Mouse (Mus musculus) cerebellum, postnatal 4 days (tissue): ENCODE measurements around the gene Clec1b.
A peak's percentile ranks its signal among the peaks of the same experiment; 100 is the strongest.

Experiments used
- DNase-seq, 2 experiments: peaks; one replicate each; pipeline ENCODE4 v3.0.0; 2022; ENCODE audit warnings: low spot score in 2 of 2, mixed read lengths in 1 of 2

The Clec1b gene

DNA sequence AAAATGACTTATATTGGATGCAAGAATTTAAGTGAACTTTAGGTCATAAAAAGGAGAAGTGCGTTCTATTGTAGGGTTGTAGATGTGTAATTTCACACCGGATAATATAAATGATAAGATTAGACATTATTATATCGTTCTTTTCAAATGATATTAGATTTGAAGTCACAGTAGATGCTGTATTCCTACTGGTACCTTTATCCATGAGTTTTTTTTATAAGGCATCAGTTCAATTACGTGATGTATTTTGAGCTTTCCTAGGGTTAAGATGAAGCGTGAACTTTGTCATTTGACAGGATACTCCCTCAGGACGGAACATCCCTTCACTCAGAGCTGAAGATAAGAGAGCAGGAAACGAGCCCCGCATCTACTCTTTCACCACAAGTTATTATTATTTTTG lies at the start of gene Clec1b:
Gene Clec1b, plus strand, starts transcription at position 301 of the 400 bp plus-strand sequence.
- DNase-seq: no peak

DNA sequence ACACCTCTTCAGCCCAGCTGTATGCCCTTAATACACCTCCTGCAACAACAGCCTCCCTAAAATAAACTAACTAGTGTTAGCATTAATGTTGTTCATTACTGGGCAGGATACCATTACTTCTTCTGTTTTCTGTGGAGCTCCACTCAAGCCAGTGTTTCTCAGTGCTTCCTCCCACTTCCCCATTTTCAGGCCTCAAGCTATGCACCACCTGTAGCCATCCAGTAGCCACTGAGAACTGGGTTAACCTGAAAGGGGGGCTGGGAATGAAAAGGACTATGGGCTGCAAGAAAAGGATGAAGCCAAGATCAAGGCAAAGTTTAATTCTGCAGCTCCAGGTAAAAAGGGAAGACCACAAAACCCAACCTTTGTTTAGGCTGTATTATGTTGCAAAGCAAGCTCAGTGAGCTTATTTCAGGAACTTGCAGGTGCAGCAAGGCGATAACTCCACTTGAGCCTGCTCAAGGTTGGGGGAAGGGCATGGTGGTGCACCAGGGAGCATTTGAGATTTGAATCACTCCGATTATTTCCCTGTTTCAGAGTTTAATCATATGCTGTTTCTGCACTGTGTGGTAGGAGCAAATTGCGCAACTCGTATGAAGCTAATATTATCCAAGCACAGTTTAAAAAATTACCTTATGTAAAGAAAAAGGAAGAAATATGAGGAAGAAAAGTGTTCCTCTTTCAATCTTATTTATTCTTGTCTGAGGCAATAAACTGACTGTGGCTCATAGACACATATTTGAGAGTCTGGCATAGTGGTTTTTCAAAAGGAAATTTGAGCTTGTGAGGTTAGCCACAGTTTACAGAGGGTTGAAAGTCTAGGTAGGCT lies 47.4 kb upstream of the Clec1b start:
- DNase-seq: no peak

DNA sequence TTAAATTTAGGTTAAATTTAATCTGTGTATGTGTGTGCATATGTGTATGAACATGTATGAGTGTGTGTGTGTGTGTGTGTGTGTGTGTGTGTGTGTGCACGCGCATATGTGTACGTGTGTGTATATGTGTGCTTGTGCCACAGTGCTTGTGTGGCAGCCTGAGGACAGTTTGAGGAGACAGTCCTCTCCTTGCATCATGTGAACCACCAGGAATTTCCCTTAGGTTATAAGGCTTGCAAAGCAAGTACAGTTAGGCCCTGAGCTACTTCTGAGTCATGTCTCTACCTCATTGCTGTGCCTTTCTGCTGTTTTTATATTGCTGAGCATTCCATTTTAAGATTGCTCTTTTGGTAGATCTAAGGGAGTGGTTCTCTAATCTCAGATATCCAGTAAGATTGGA lies 46.0 kb upstream of the Clec1b start:
- DNase-seq: no peak

DNA sequence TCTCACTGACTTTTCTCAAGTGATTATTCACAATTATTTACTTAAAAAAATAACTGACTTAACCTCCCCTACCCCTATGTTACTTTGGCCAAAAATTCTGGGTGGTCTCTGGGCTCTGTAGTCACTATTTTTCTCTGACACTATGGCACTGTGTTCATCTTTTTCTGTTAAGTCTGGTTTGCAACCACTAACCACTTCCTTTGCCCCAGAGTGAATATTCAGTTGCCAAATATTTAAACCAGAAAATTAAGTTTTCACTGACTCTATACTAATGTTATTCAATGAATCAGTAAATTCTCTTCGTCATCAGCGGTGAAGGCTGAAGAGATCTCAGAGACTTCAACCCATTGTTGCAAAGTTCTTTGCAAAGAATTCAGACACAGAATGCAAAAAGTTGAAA lies 41.3 kb upstream of the Clec1b start:
- DNase-seq: no peak

DNA sequence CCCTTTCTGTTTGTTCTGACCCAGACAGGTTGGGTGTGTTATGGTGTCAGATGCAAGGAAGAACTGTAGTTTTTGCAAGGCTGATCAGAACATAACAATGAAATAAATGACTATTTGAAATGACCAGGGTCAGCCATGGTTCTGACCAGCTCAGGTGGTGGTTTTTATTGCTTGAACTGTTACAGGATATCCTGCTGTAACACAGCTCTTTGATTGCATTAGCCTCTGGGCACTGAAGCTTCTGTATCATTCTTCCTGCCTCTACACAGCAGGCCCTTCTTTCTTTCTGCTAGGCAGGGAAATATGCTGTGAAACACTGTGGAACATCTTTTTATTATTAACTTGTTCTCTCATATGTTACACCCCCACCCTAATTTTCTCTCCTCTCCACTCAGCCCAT lies 40.7 kb upstream of the Clec1b start:
- DNase-seq: no peak

DNA sequence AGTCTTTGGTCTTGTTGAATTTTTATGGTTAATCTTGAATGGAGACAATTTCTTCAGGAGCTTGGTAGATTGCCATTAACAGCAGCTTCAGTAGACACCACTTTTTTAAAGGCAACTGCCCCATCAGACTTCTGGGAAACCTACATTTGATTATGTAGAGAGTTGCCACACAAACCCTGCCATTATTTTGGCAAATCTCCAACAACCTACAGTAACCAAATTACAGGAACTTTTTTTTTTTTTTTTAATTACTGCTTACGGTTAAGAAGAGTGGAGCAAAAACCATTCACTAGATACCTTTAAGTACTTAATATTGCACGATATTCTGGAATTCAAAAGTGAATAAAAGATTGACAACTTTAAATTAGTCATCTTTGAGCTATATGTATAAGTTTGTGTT lies 37.6 kb upstream of the Clec1b start:
- no peak for DNase-seq

DNA sequence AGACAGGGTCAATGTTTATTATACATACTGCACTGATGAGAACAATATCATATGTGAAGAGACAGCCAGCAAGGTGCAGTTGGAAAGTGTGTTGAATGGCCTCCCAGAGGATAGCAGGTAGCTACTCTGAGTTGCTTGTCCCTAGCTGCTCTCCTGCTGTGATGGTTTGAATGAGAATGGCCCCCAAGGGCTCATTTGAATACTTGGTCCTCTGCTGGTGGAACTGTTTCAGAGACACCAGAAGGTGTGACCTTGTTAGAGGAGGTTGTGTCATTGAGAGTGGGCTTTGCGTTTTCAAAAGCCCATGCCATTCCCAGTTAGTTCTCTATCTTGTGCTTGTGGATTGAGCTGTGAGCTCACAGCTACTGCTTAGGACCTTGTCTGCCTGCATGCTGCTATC lies 33.2 kb upstream of the Clec1b start:
- DNase-seq: no peak

DNA sequence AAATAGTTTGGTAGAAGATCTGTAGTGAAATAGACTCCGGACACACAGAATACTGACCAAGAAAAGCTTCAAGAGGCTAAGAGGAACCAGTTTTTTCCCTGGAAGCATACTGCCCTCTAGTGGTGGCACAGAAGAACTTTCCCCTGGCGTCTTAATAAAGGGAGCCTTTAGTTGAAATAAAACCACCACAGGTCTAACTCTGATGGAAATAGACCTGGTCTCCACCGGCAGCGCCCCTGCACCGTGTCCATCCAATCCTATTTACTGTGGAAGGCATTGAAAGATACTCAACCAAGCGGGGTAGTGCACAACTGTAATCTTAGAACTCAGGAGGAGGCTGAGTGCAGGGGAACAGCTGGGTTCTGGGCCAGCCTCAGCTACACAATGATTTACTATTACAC lies 31.1 kb upstream of the Clec1b start:
- peak in 1 of 2 experiments; percentile 24 for DNase-seq

DNA sequence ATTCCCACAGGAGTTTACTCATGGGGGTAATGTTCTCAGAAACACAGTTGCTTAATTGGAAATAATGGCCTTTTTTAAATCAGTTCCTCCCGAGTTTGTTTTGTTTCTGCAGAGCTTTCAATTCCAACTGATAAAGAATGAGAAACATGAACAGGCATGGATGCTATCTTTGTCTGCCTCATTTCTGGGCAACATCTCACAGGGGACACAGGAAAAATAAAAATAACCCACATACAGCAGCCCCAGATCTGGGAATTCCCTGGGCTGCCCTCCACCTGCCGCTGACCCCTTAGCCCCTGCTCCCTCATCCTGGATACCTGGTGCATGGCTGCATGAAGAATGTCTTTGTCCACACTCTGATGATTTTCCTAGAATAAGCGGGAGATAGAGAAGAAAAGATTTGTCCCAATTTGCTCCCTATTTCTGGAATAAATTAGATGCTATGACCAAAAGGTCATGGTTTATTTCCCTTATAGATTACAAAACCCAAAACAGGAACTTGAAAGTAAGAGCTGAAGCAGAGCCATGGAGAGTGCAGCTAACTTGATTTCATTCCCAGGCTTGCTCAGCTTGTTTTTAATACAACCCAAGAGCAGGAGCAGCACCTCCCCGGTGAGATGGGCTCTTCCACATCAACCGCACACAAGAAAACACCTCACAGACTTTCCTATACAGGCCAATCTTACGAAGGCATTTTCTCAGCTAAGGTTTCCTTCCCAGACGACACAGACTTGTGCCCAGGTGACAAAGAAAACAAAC lies 27.5 kb upstream of the Clec1b start:
- DNase-seq: no peak

DNA sequence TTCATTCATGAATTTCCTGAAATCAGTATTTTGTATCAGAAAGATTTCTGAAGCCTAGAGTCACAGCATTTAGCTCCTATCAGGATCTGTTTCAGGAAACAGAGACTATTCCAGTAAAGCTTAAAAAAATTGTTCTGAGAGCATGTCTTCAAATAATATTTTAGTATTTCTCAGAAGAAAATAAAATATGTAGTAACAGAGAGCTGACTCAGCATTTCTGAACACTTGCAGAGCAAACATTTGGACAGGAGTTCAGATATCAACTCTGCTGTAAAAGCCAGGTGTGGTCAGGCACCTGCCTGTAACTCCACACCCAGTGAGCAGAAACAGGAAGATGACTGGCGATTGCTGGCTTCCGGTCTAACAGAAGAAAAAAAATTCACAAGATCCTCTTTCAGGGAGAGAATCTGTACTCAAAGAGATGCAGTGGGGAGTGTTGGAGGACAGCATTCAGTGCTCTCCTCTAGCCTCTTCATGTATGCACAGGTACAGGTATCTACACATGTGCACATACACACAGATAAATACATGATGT lies 22.1 kb upstream of the Clec1b start:
- no peak for DNase-seq

DNA sequence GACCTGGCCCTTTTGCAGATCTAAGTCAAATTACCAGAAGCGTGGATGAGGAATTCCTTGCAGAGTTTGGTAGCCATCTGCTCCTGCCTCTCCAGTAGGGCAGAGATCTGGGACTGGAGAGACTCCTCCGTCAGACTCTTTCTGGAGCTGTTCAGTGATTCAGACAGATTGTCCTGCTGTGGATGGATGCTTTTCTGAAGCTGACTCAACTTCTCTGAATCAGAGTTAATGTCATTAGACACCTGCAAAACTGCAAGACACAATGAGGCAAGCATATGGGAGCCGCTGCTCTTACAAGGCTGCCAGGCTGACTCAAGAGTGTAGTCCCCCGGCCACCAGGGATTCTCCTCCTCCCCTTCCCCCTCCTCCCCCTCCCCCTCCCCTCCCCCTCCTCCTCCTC lies 16.6 kb upstream of the Clec1b start:
- DNase-seq: no peak

DNA sequence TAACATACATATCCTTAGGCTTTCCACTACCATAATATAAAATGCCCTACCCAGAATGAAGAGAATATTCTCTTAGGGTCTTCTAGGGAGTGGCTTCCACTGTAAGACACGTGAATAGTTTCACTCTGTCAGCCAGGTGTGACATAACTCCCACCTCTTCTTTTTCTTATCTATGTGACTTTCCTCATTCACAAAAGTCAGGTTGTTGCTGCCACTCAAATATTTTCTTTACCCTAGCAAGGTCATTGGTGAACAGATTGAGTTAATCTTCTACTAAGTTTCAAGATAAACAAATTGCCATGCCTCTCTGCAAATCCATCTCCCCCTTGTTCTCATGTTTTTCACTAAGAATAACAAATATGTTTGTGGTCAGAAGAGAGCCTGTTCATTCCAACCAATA lies 15.4 kb upstream of the Clec1b start:
- no peak for DNase-seq

DNA sequence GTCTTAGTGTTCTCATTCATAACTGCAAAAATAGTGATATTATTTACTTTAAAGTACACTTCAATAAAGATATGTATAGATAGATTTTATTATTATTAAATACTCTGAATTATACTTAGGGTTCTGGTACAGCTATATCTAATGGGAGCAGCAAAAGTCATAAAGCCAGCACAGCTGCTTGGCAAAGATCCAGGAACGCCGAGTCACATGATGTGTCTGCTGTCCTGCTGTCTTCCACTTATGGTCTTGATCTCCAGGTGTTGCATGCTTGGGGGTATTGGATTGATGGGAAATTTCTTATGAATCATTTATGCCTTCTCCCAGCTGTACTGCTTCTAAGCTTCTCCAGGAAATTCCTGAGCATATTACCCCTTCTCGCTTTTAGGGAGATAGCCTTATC lies 13.6 kb upstream of the Clec1b start:
- no peak for DNase-seq

DNA sequence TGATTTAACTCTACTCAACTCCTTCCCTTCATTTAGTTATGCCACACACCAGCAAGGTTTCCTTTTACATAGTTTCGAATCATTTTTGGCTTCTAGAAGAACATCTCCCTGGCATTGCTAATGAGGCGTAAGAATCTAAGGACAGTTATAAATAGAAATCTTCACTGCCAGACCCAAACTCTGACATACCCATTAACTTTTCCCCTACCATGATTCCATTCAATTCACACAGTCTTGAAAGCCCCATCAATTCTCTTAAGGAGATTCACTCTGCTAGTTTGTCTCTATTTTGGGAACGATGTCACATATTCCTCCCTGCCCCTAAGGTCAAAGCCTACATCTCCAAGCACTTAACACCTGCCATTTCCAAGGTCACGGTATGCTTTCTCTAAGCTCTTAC lies 12.1 kb upstream of the Clec1b start:
- DNase-seq: no peak

DNA sequence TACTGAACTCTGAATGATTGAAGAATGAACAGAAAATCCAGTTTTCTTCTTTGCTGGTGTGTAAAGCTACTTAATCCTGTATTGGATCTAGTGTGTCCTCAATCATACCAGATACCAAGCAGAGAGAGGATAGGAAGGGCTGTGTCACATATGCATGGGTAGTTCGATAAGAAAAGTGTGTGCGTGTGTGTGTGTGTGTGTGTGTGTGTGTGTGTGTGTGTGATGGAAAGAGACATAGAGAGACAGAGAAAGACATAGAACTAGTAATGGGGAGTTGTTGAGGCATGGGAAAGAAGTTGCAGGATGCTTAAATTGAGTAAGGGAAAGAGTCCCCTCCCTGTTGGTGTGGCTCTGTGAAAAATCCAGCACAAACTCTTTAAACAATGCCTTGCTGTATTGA lies 11.3 kb upstream of the Clec1b start, which contains the start of gene Clec12b:
Gene Clec12b, minus strand, starts transcription at position 101 of the 400 bp plus-strand sequence.
- DNase-seq: no peak

DNA sequence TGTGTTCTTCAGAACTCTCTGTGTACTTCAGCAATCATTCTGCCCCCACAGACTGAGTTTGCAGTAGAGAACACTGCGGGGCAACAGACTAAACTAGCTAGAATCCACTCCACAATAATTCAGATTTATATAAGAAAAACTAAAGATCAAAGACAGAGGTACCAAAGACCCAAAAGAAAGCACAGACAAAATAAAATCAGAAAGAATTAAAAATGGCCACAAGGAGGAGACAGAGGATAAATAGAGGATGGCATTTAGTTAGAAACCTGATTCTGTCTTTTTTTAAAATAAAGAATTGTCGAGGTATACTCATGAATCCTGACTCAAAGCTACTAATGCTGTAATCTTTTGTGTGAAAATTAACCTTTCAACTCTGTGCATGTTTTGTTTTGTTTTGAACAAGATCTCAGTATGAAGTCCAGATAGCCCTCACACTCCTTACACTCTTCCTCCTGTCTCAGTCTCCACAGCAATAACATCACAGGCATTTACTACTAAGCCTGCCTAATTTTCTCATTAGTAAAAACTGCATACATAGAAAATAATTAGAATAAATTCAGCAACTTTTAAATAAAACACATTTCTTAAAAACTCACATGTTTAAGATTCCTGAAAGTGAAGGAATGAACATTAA lies 3.9 kb upstream of the Clec1b start:
- no peak for DNase-seq

DNA sequence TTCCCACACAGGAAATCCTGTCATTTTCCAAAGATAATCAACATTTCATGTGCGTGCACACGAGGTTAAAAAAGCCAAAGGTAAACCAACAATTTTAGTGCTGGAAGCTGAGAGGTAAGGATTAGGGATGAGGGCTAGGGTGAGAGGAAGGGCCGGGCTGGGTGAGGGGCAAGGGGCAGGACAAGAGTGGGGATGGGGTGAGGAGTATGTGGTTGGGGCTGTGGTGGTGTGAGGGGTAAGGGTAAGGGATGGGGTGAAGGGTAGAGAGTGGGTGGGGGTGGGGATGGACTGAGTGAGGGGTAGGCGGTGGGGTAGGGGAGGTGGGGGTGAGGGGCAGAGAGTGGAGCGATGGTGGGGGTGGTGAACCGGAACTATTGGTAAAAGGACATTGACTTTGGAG lies 3.4 kb upstream of the Clec1b start:
- DNase-seq: no peak

DNA sequence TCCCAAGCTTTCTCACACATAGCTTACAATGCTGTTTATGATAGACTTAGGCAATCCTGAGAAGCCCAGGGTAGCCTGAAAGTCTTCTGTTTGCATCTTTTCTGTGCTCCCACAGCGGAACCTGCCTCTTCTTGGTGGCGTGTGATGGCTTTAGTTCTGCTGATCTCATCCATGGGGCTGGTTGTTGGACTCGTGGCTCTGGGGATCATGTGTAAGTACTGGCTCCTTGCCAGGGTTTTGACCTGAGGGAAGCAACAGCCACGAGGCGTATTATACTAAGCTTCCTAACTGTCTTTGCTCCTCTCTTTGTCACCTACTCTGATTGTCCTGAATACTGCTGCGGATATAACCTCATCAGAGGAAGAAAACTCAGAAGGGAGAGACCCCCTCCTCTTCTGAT lies 2.8 kb downstream of the Clec1b start:
- DNase-seq: no peak

DNA sequence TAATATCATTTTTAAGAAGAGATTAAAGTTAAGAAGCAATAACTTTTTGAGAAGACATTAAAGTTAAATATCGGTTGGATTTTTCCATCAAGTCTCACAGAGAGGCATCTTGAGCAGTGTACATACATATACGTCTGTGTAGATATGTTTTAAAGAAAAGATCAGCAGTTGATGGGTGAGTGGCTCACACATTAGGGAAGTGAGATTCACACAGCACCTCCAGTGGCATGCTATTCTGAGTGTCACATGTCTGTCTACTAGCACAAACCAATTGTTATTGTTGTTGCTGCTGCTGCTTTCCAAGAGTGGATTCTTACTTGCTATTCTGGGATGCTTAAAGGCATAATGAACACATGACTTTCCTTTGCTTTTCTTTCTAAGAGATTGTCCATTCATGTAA lies 5.3 kb downstream of the Clec1b start:
- no peak for DNase-seq

DNA sequence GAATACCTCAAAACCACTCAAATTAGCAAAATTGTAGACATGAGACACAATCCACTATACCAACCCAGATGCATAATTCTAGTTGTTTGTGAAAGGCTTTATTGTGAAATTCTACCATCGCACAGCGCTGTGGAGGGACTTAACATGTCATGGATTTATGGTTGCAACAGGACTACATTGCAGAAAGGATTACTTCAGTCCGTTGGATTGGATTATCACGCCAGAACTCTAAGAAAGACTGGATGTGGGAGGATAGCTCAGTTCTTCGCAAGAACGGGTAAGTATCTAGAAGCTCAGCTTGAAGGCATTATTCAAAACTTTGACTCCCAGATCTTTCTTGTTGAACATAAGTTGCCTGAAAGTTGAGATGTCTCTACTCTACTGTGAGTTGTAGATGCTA lies 6.3 kb downstream of the Clec1b start:
- DNase-seq: no peak

DNA sequence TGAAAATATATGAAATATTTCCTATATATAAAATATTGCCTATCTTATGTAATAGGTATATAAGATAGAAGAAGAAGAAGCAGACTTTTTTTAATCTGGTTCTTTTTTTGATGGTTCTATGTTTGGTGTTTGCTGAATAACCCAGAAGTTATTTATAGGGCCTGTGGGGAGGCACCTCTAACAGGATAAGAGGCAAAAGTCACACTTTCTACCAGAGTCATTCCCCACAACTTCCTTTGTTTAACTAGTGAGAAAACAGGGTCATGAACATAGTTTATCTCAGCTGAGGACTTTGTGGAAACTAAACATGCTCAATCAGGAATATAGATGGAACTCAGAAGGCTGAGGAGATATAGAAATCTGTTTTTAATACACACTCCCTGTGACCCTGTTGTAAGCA lies 8.9 kb downstream of the Clec1b start:
- DNase-seq: no peak

DNA sequence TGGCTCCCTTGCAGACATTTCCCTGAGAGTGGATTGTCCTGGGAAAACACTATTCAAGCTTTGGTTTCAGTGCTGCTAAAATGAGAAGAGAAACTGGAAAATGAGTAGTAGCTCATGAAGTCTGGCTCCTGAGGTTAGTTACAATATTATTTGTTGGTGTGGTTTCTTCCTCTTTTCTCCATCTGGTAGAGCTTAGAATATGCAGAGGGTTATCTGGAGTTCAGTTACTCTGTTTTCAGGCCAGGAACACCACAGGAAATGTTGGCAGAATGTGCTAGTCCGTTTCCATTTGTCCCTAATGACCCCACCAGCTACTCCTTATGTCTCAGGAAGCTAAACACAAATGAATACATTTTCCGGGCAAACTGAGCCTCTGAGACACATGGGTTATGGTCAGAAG lies 10.2 kb downstream of the Clec1b start:
- no peak for DNase-seq

DNA sequence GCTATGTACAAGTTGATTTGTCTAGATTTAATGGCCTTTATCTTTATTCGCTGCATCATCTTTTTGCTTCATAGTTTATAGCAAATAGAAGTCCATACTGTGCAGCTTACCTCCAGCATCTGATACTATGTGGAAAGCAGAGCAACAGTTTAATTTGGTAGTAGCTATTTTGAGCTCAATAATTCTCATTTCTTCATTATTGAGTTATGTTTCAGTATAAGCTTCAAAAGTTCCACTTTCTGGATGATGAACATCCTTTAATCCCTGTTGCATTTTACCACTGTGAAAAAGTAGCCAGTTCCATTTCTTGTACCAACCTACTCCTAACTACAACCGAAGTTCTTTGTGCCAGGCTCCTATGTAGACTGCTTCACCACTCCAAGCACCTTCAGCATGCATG lies 11.5 kb downstream of the Clec1b start, which contains the start of gene Clec9a:
Gene Clec9a, plus strand, starts transcription at position 301 of the 400 bp plus-strand sequence.
- DNase-seq: no peak
